Mouse (Mus musculus): ENCODE measurements around the gene Naa20. TPM values are rescaled to one million over a fixed set of nuclear protein-coding genes. Genes with fewer than 3 reads are reported as not detected.

The Naa20 gene
- 41.7 TPM for polyA plus RNA-seq (2012; fragmentation: generic; extraction: Trizol)

- Histone ChIP-seq H3K4me3 (peak within 1 kb of the TSS; percentile 77), H3K27me3 (ENCODE audit: control insufficient read depth, insufficient read depth, insufficient read length) (no peaks in the 10 kb centered on the region), H3ac (ENCODE audit: control insufficient read depth, insufficient read length) (peak within 1 kb of the TSS; percentile 43), H3K79me2 (ENCODE audit: control insufficient read depth, insufficient read depth) (peaks cover 36% of the 10 kb centered on the region), H3K36me3 (ENCODE audit: control insufficient read depth, insufficient read depth) (peaks cover 8% of the 10 kb centered on the region), H3K4me2 (ENCODE audit: low read depth) (peak within 1 kb of the TSS; percentile 86)
- TF ChIP-seq MYOG (IDR thresholded peaks at IDR 0.05; ENCODE audit: control insufficient read depth in 1 of 3, insufficient read depth in 1 of 3, insufficient read length in 2 of 3, low read depth in 2 of 3) (no peak), E2F4 (IDR thresholded peaks at IDR 0.05; ENCODE audit: insufficient read depth) (no peak), REST (IDR thresholded peaks at IDR 0.05; ENCODE audit: insufficient read depth, insufficient read length) (no peak), POLR2A (IDR thresholded peaks at IDR 0.05; ENCODE audit: insufficient read length, low read depth) (no peak), POLR2AphosphoS2 (IDR thresholded peaks at IDR 0.05; ENCODE audit: insufficient read length, low read depth) (no peak), MYOD1 (IDR thresholded peaks at IDR 0.05; ENCODE audit: control insufficient read depth in 1 of 3, insufficient read length in 2 of 3, low read depth in 2 of 3) (no peak), MAX (IDR thresholded peaks at IDR 0.05; ENCODE audit: low read depth) (no peak), TCF3 (IDR thresholded peaks at IDR 0.05; ENCODE audit: insufficient read length, low read depth) (no peak), USF1 (IDR thresholded peaks at IDR 0.05; ENCODE audit: low read depth) (no peak), SRF (IDR thresholded peaks at IDR 0.05; ENCODE audit: control insufficient read depth, insufficient read length, low read depth) (no peak), CEBPB (IDR thresholded peaks at IDR 0.05; ENCODE audit: insufficient read depth, poor library complexity, severe bottlenecking) (no peak), TCF12 (IDR thresholded peaks at IDR 0.05; ENCODE audit: insufficient read depth, poor library complexity, severe bottlenecking) (no peak)
Observed at GRCm38 (mm10) chr2:145901861-145902260, at the start of gene Naa20. Gene Naa20, plus strand, starts transcription at chr2:145902099.

GRCm38 (mm10) chr2:145855831-145856230 is 46.1 kb upstream of the Naa20 start:
- no peak overlapping the region for H3K4me2 ChIP-seq (ENCODE audit: low read depth)
- H3K27me3 ChIP-seq (ENCODE audit: control insufficient read depth, insufficient read depth, insufficient read length): no peaks in the 10 kb centered on the region
- no peaks in the 10 kb centered on the region for H3K36me3 ChIP-seq (ENCODE audit: control insufficient read depth, insufficient read depth)
- no peak overlapping the region for H3ac ChIP-seq (ENCODE audit: control insufficient read depth, insufficient read length)
- no peak for TF ChIP-seq REST (IDR thresholded peaks at IDR 0.05; ENCODE audit: insufficient read depth, insufficient read length)
- no peak for TF ChIP-seq CEBPB (IDR thresholded peaks at IDR 0.05; ENCODE audit: insufficient read depth, poor library complexity, severe bottlenecking)
- no peak for TF ChIP-seq MYOG (IDR thresholded peaks at IDR 0.05; ENCODE audit: control insufficient read depth in 1 of 3, insufficient read depth in 1 of 3, insufficient read length in 2 of 3, low read depth in 2 of 3)
- no peak for TF ChIP-seq TCF3 (IDR thresholded peaks at IDR 0.05; ENCODE audit: insufficient read length, low read depth)
- no peak for TF ChIP-seq POLR2A (IDR thresholded peaks at IDR 0.05; ENCODE audit: insufficient read length, low read depth)
- no peak for TF ChIP-seq MAX (IDR thresholded peaks at IDR 0.05; ENCODE audit: low read depth)
- H3K79me2 ChIP-seq (ENCODE audit: control insufficient read depth, insufficient read depth): peaks cover under 1% of the 10 kb centered on the region
- H3K4me3 ChIP-seq: no peak overlapping the region

- Histone ChIP-seq H3K4me2 (ENCODE audit: low read depth) (no peak overlapping the region), H3K79me2 (ENCODE audit: control insufficient read depth, insufficient read depth) (peaks cover 20% of the 10 kb centered on the region)
- no peak for TF ChIP-seq MAX (IDR thresholded peaks at IDR 0.05; ENCODE audit: low read depth)
- TF ChIP-seq SRF (IDR thresholded peaks at IDR 0.05; ENCODE audit: control insufficient read depth, insufficient read length, low read depth): no peak
- TF ChIP-seq USF1 (IDR thresholded peaks at IDR 0.05; ENCODE audit: low read depth): no peak
- TF ChIP-seq TCF12 (IDR thresholded peaks at IDR 0.05; ENCODE audit: insufficient read depth, poor library complexity, severe bottlenecking): no peak
- TF ChIP-seq TCF3 (IDR thresholded peaks at IDR 0.05; ENCODE audit: insufficient read length, low read depth): no peak
- TF ChIP-seq POLR2A (IDR thresholded peaks at IDR 0.05; ENCODE audit: insufficient read length, low read depth): no peak
- TF ChIP-seq CEBPB (IDR thresholded peaks at IDR 0.05; ENCODE audit: insufficient read depth, poor library complexity, severe bottlenecking): no peak
- TF ChIP-seq E2F4 (IDR thresholded peaks at IDR 0.05; ENCODE audit: insufficient read depth): no peak
- TF ChIP-seq POLR2AphosphoS2 (IDR thresholded peaks at IDR 0.05; ENCODE audit: insufficient read length, low read depth): no peak
- TF ChIP-seq MYOG (IDR thresholded peaks at IDR 0.05; ENCODE audit: control insufficient read depth in 1 of 3, insufficient read depth in 1 of 3, insufficient read length in 2 of 3, low read depth in 2 of 3): no peak
Observed at GRCm38 (mm10) chr2:145857864-145858263, 44.0 kb upstream of the Naa20 start.

GRCm38 (mm10) chr2:145859442-145859931 is 42.4 kb upstream of the Naa20 start:
- peak overlapping the region; percentile 91 for H3K4me2 ChIP-seq (ENCODE audit: low read depth)
- H3ac ChIP-seq (ENCODE audit: control insufficient read depth, insufficient read length): peak overlapping the region; percentile 4
- no peak for TF ChIP-seq USF1 (IDR thresholded peaks at IDR 0.05; ENCODE audit: low read depth)
- peak in 1 of 3 experiments; percentile 40 for TF ChIP-seq MYOD1 (IDR thresholded peaks at IDR 0.05; ENCODE audit: control insufficient read depth in 1 of 3, insufficient read length in 2 of 3, low read depth in 2 of 3)
- TF ChIP-seq MYOG (IDR thresholded peaks at IDR 0.05; ENCODE audit: control insufficient read depth in 1 of 3, insufficient read depth in 1 of 3, insufficient read length in 2 of 3, low read depth in 2 of 3): no peak
- no peak for TF ChIP-seq REST (IDR thresholded peaks at IDR 0.05; ENCODE audit: insufficient read depth, insufficient read length)
- TF ChIP-seq CEBPB (IDR thresholded peaks at IDR 0.05; ENCODE audit: insufficient read depth, poor library complexity, severe bottlenecking): peak; percentile 87
- H3K36me3 ChIP-seq (ENCODE audit: control insufficient read depth, insufficient read depth): no peaks in the 10 kb centered on the region
- no peaks in the 10 kb centered on the region for H3K27me3 ChIP-seq (ENCODE audit: control insufficient read depth, insufficient read depth, insufficient read length)
- peak overlapping the region; percentile 68 for H3K4me3 ChIP-seq
- H3K79me2 ChIP-seq (ENCODE audit: control insufficient read depth, insufficient read depth): peaks cover 34% of the 10 kb centered on the region

More at GRCm38 (mm10) chr2:145857864-145858263, 44.0 kb upstream of the Naa20 start:
- H3K27me3 ChIP-seq (ENCODE audit: control insufficient read depth, insufficient read depth, insufficient read length): no peaks in the 10 kb centered on the region
- H3K36me3 ChIP-seq (ENCODE audit: control insufficient read depth, insufficient read depth): no peaks in the 10 kb centered on the region
- H3ac ChIP-seq (ENCODE audit: control insufficient read depth, insufficient read length): no peak overlapping the region
- no peak overlapping the region for H3K4me3 ChIP-seq
